Mouse (Mus musculus) MEL (cell line): ENCODE results near the gene Kbtbd12.

ENCODE experiments used
- CTCF ChIP-seq, 3 experiments: IDR thresholded peaks in 2 of 3; conservative IDR thresholded peaks in 1 of 3; 2 replicates each; pipeline ENCODE4 v1.5.1; 2011 to 2012; ENCODE audit warnings: low read length in 3 of 3, low read depth in 2 of 3, mild to moderate bottlenecking in 2 of 3, improper control_type of control experiment in 1 of 3, inconsistent platforms in 1 of 3, mixed read lengths in 1 of 3, moderate library complexity in 1 of 3; ENCODE audit not compliant: control insufficient read depth in 1 of 3, insufficient read depth in 1 of 3, poor library complexity in 1 of 3, severe bottlenecking in 1 of 3
- E2F4 ChIP-seq: IDR thresholded peaks from 2 replicates; pipeline ENCODE4 v1.6.1; 2011; ENCODE audit warnings: low read depth, low read length, improper control_type of control experiment, borderline replicate concordance
- ELF1 ChIP-seq: IDR thresholded peaks from 2 replicates; pipeline ENCODE4 v1.6.1; 2014; ENCODE audit warnings: low read depth, mild to moderate bottlenecking, inconsistent platforms, low read length, improper control_type of control experiment, moderate library complexity
- EP300 ChIP-seq, 2 experiments: IDR thresholded peaks; 2 replicates each; pipeline ENCODE4 v1.6.1; 2011; ENCODE audit warnings: improper control_type of control experiment in 2 of 2, low read length in 2 of 2, low read depth in 1 of 2, mild to moderate bottlenecking in 1 of 2
- GABPA ChIP-seq: IDR thresholded peaks from 2 replicates; pipeline ENCODE4 v1.6.1; 2012; ENCODE audit warnings: low read depth, mild to moderate bottlenecking, inconsistent platforms, low read length, improper control_type of control experiment, moderate library complexity
- KAT2A ChIP-seq: conservative IDR thresholded peaks from 2 replicates; pipeline ENCODE4 v1.6.1; 2012; ENCODE audit warnings: low read depth, low read length, improper control_type of control experiment, inconsistent platforms
- MAX ChIP-seq: IDR thresholded peaks from 2 replicates; pipeline ENCODE4 v1.6.1; 2011; ENCODE audit warnings: low read length, improper control_type of control experiment
- POLR2A ChIP-seq, 2 experiments: IDR thresholded peaks; 2 replicates each; pipeline ENCODE4 v1.6.1; 2011 to 2012; ENCODE audit warnings: low read length in 2 of 2, mild to moderate bottlenecking in 2 of 2, control low read depth in 1 of 2, improper control_type of control experiment in 1 of 2, low read depth in 1 of 2, moderate library complexity in 1 of 2; ENCODE audit not compliant: control insufficient read depth in 1 of 2, insufficient read depth in 1 of 2, poor library complexity in 1 of 2
- POLR2AphosphoS2 ChIP-seq: IDR thresholded peaks from 2 replicates; pipeline ENCODE4 v1.6.1; 2011; ENCODE audit warnings: low read length, improper control_type of control experiment
- RAD21 ChIP-seq: IDR thresholded peaks from 2 replicates; pipeline ENCODE4 v1.6.1; 2011; ENCODE audit warnings: mild to moderate bottlenecking, low read depth, low read length, improper control_type of control experiment
- RCOR1 ChIP-seq: IDR thresholded peaks from 2 replicates; pipeline ENCODE4 v1.6.1; 2012; ENCODE audit warnings: low read depth, mild to moderate bottlenecking, inconsistent platforms, low read length, improper control_type of control experiment
- TBP ChIP-seq: IDR thresholded peaks from 2 replicates; pipeline ENCODE4 v1.8.0; 2011; ENCODE audit warnings: low read depth, low read length, improper control_type of control experiment
- TCF12 ChIP-seq: IDR thresholded peaks from 2 replicates; pipeline ENCODE4 v1.6.1; 2014; ENCODE audit warnings: low read depth, mild to moderate bottlenecking, inconsistent platforms, low read length, improper control_type of control experiment, moderate library complexity
- ZNF384 ChIP-seq: IDR thresholded peaks from 2 replicates; pipeline ENCODE4 v1.6.1; 2012; ENCODE audit warnings: low read depth, mild to moderate bottlenecking, inconsistent platforms, low read length, improper control_type of control experiment

DNA sequence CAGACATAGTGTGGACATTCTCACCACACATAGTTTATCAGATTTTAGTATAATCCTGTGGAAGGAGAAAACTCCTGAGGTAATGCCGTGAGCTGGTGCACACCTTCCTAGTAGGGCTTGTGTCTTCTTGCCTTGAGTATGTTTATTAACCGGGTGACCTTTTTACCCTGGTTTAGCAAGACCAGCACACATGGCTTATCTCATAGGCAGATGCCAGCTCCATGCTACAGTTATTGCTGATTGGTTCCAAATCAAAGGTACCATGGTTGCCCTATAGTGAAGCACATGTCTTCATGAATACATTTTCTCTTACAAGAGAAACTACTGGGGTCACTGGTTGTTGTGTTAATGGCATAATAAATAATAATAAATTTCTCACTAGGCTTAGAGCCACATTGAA, 38.1 kb upstream of the Kbtbd12 start:
- TF ChIP-seq EP300 (IDR thresholded peaks at IDR 0.05; ENCODE audit: low read depth in 1 of 2, low read length in 2 of 2) (no peak), RAD21 (no peak), TCF12 (no peak), RCOR1 (no peak), CTCF (IDR thresholded peaks at IDR 0.05 in 2 of 3, conservative IDR thresholded peaks at IDR 0.05 in 1 of 3; ENCODE audit: control insufficient read depth in 1 of 3, insufficient read depth in 1 of 3, low read depth in 2 of 3, low read length in 3 of 3, poor library complexity in 1 of 3, severe bottlenecking in 1 of 3) (no peak), E2F4 (no peak), GABPA (no peak), POLR2AphosphoS2 (no peak), TBP (no peak), ELF1 (no peak), ZNF384 (no peak), POLR2A (IDR thresholded peaks at IDR 0.05; ENCODE audit: control insufficient read depth in 1 of 2, insufficient read depth in 1 of 2, low read depth in 1 of 2, low read length in 2 of 2, poor library complexity in 1 of 2) (no peak), KAT2A (no peak), MAX (no peak)
